Mouse (Mus musculus) neural tube, embryonic 15.5 days (tissue): ENCODE measurements around the gene Jph4. TPM values are rescaled to one million over a fixed set of nuclear protein-coding genes. Genes with fewer than 3 reads are reported as not detected.

Experiments used
- ATAC-seq: fragments of 200-750 bp; cut with Nextera tagmentation; 2 replicates; pipeline ENCODE4 v1.8.0; 2017; ENCODE audit warnings: mild to moderate bottlenecking, moderate TSS enrichment, moderate library complexity; ENCODE audit not compliant: low FRiP score
- H3K27ac ChIP-seq: fragments of 300-500 bp; sonication (generic); replicated peaks from 2 replicates; pipeline ENCODE4 v1.5.1; 2015; ENCODE audit warnings: mild to moderate bottlenecking, inconsistent platforms
- H3K27me3 ChIP-seq: fragments of 300-500 bp; sonication (generic); replicated peaks from 2 replicates; pipeline ENCODE4 v1.6.1; 2015; ENCODE audit warnings: inconsistent platforms
- H3K36me3 ChIP-seq: fragments of 300-500 bp; sonication (generic); 2 replicates; pipeline ENCODE4 v1.6.1; 2015; ENCODE audit warnings: inconsistent platforms
- H3K4me1 ChIP-seq: fragments of 300-500 bp; sonication (generic); 2 replicates; pipeline ENCODE4 v1.6.1; 2015; ENCODE audit warnings: inconsistent platforms
- H3K4me2 ChIP-seq: fragments of 300-500 bp; sonication (generic); 2 replicates; pipeline ENCODE4 v1.6.1; 2015; ENCODE audit warnings: inconsistent platforms, mild to moderate bottlenecking, moderate library complexity
- H3K4me3 ChIP-seq: fragments of 300-500 bp; sonication (generic); replicated peaks from 2 replicates; pipeline ENCODE4 v1.5.1; 2015; ENCODE audit warnings: mild to moderate bottlenecking, inconsistent platforms
- H3K9ac ChIP-seq: fragments of 300-500 bp; sonication (generic); replicated peaks from 2 replicates; pipeline ENCODE4 v1.6.1; 2015; ENCODE audit warnings: mild to moderate bottlenecking, inconsistent platforms
- H3K9me3 ChIP-seq: fragments of 300-500 bp; sonication (generic); replicated peaks from 2 replicates; pipeline ENCODE4 v1.6.1; 2016; ENCODE audit warnings: inconsistent platforms
- WGBS: fragments of 180-500 bp; shearing (Covaris S2); methylation state at CpG from one replicate; pipeline ENCODE4 v1.1.7; 2015; ENCODE audit warnings: mixed read lengths; 5-methylcytosine and 5-hydroxymethylcytosine counted together
- polyA plus RNA-seq: library from polyadenylated mRNA; unstranded; fragments of >200 nt; fragmentation: Nextera tagmentation; extraction: Ambion mirVana; gene quantifications from 2 replicates; pipeline ENCODE4 v1.2.1, GENCODE M21; 2015

Gene Jph4
- polyA plus RNA-seq = 30.6 and 37.0 TPM in 2 replicates

DNA sequence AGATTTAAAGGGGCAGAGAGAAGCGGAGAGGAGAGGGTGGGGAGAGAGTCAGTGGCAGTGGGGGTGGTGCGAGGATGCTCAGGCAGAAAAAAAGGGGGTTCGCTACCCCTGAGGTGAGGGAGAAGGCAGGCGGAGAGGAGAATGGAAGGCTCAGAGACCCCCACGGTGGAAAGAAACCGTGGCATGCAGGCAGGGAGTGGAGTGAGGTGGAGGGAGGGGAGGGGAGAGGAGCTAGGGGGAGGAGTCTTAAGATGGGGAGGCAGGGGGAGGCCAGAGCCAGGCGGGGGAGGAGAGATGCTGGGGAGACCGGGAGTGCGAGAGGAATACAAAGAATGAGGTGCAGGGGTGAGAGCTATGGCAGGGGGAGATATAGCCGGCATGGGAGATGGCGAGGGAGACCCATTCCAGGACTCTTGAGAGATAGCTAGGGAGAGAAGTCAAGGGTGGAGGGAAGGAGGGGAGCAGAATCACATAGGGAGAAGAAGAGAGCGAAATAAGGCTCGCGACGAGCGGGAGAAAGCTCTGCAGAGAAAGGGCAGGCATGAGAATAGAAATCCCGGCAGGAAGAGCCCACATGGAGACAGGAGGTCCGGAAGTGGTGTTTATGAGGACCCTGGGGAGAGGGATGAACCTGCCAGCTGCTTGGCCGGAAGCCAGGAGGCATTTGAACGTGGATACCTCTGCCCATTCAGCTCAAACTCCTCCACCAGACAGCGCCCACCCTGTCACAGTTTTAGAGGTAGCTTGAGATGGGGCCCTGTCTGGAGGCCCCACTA lies at the start of gene Jph4:
TSS of gene Jph4 (minus strand) at position 511 of the 776 bp plus-strand sequence.
- Histone ChIP-seq H3K9ac (peak within 1 kb of the TSS; percentile 82), H3K4me2 (peak within 1 kb of the TSS; percentile 84), H3K27me3 (peaks cover 11% of the 10 kb centered on the region; the same call in 1 of the 2 replicates), H3K4me1 (peaks cover 45% of the 10 kb centered on the region), H3K4me3 (peak within 1 kb of the TSS; percentile 78), H3K27ac (peak within 1 kb of the TSS; percentile 96), H3K36me3 (peaks cover 7% of the 10 kb centered on the region), H3K9me3 (no peaks in the 10 kb centered on the region)
- 2% methylated on average over 21 of the region's 21 CpGs for WGBS
- ATAC-seq = peak; percentile 77

DNA sequence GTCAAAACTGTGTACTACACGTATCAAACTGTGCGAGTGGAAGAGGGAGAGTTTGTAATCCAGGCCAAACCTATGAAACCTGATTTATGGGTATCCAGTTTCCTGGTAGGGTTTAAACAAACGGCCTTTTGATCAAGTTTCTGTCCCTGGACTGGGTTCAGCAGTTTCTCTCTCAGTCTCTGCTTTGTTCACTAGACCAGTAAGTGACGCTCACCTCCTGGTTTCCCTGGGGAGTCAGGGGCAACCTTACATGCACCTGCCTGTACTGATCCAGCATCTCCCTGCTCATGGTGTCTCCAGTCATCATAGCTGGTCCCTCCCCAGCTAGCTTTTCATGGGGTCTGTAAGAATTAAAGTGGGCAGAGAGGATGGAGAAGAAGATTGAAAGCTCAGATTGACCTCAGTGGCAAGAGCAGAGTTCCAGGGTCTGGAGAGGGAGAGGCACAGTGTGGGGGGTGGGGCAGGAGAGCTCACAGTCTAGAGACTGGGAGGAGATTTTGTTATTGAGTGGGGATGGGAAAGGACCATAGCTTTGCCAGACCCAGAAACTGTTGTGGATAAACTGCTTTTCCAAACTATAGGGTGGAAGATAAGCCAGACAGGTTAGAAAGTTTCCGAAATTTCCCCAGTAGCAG lies 47.6 kb upstream of the Jph4 start:
- no peak for ATAC-seq
- H3K4me1 ChIP-seq = peaks cover 9% of the 10 kb centered on the region

DNA sequence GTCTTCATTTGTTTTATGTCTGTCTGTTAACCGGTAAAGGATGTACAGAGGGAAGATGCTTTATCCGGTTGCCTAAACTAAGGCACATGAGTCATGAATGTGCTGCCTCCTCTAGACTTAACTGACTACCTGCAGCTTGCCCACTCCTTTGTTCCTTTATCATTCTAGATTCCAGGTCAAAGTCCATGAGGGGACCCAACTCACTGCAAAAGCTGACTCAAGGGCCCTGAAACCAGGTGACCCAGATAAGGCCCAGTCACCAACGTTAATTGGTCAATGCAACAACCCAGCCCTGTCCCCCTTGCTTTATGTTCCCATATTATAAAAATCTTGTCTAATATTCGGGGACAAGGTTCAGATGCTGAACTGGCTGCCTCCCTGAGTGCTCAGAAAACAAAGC lies 45.4 kb upstream of the Jph4 start:
- no peak overlapping the region for H3K27ac ChIP-seq
- WGBS = 82% methylated on average over 4 of the region's 4 CpGs
- H3K36me3 ChIP-seq = no peaks in the 10 kb centered on the region
- H3K9ac ChIP-seq = no peak overlapping the region
- H3K4me1 ChIP-seq = peaks cover 5% of the 10 kb centered on the region; the same call in 1 of the 2 replicates
- H3K9me3 ChIP-seq = no peaks in the 10 kb centered on the region
- H3K4me3 ChIP-seq = no peak overlapping the region
- ATAC-seq = no peak
- H3K4me2 ChIP-seq = no peak overlapping the region
- H3K27me3 ChIP-seq = no peaks in the 10 kb centered on the region

More for the DNA sequence above, 47.6 kb upstream of the Jph4 start:
- 65% methylated on average over 5 of the region's 5 CpGs for WGBS
- H3K4me3 ChIP-seq = no peak overlapping the region
- H3K36me3 ChIP-seq = no peaks in the 10 kb centered on the region
- no peak overlapping the region for H3K27ac ChIP-seq
- H3K9ac ChIP-seq = no peak overlapping the region
- no peaks in the 10 kb centered on the region for H3K27me3 ChIP-seq
- H3K4me2 ChIP-seq = no peak overlapping the region
- no peaks in the 10 kb centered on the region for H3K9me3 ChIP-seq

DNA sequence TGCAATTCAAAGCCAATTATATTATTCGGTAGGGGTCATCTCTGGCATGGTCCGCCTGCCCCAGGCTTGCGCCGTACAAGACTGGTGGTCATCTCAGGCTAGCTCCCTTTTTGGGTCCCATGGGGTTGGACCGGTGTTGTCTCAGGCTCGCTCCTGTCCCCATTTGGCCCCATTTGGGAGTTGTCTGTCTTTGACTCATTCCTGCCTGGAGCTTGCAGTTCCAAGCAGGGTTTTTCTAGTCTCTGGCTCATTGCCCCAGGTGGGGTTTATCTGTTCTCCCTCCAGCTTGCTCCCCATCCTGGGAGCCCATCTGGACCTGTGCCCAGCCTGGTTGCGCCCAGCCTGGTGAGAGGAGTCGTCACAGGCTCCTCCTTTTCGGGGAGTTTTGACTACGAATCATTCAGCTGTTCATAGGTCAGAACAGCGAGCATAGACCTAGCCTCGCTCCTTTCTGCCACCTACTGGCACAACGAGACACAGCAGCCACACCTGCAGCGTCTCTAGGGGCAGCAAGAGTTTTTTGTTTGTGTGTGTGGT lies 44.4 kb upstream of the Jph4 start:
- no peak overlapping the region for H3K9ac ChIP-seq
- peak; percentile 76 for ATAC-seq
- WGBS = 30% methylated on average over 14 of the region's 14 CpGs
- H3K27ac ChIP-seq = no peak overlapping the region
- H3K36me3 ChIP-seq = no peaks in the 10 kb centered on the region
- H3K4me1 ChIP-seq = peaks cover 5% of the 10 kb centered on the region; the same call in 1 of the 2 replicates
- H3K27me3 ChIP-seq = no peaks in the 10 kb centered on the region
- H3K4me2 ChIP-seq = peak overlapping the region; percentile 56
- H3K4me3 ChIP-seq = peak overlapping the region; percentile 24; the same call in 1 of the 2 replicates
- no peaks in the 10 kb centered on the region for H3K9me3 ChIP-seq

DNA sequence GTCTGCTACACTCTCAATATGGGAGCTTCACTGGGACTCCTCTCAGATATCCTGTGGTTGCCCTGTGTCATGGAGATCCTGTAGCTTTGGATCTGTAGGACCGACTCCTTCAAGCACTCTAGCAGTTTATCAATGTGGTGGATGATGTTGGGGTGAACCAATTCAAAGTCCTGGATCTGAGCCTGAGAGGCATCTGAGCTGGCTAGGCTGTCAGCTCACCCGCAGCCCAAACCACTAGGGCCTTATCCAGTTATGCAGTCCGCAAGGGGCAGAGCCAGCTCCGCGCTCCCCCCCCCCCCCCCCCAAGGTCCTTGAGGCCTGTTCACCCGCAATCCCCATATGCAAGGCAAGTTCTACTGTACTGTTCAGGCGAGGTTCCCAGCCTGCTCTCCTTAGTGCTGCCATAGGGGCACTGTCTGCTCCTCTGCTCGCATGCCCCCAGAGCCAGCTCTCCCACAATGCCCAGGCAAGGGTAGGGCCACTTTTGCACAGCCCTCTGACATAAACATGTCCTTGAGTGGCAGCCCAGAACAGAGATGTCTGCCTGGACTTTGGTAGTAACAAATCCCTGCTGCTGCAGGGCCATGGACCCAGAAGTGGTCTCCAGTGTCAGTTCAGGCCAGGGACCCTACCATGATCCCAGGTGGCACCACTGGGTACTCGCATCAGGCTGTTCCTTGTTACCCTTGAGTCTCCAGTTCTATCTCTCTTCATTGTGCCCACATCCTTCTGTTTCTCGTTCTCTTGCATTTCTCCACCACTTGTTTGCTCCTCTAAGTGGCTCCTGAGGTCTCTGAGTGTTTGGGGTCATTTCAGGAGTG lies 43.7 kb upstream of the Jph4 start:
- Histone ChIP-seq H3K4me3 (no peak overlapping the region), H3K4me1 (peaks cover 5% of the 10 kb centered on the region; the same call in 1 of the 2 replicates), H3K36me3 (no peaks in the 10 kb centered on the region), H3K27me3 (no peaks in the 10 kb centered on the region), H3K9me3 (no peaks in the 10 kb centered on the region), H3K4me2 (peak overlapping the region; percentile 56; the same call in 1 of the 2 replicates), H3K27ac (no peak overlapping the region), H3K9ac (no peak overlapping the region)
- WGBS = 90% methylated on average over 8 of the region's 10 CpGs
- no peak; the same call in 1 of the 2 replicates for ATAC-seq

DNA sequence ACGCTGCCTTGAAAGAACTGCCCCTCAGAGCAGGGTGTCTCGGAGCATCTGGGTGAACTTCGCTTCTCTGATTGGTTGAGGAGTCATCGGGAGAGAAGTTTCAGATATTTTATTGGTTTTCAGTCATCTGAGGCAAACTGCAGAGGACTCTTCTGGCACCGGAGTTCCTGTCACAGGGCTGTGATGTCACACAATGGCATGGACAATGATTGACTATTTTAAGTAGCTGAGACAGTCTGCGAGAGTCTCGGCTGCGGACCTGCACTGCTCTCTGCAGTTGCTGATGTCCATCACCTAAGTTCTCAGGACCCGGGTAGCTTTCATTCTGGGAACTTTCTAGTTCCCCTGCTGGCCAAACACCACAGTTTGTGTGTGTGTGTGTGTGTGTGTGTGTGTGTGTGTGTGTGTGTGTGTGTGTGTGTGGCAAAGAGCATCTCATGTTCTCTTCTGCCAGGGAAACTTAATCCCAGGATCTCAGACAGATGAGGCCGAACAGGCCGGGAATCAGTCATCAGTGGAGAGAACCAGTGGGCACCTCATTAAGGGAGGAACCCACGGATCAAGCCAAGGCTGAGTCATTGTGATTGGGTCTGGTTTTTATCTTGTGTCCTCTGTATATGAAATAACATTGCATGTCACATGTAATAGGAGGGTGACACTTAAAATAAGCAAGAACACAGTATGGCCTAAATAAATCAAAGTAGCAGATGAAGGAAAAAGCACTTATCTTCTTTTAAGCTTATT lies 40.8 kb upstream of the Jph4 start:
- no peak overlapping the region for H3K4me2 ChIP-seq
- no peak overlapping the region for H3K4me3 ChIP-seq
- no peaks in the 10 kb centered on the region for H3K36me3 ChIP-seq
- no peaks in the 10 kb centered on the region for H3K27me3 ChIP-seq
- no peak overlapping the region for H3K27ac ChIP-seq
- H3K4me1 ChIP-seq = peaks cover 5% of the 10 kb centered on the region; the same call in 1 of the 2 replicates
- H3K9me3 ChIP-seq = no peaks in the 10 kb centered on the region
- ATAC-seq = no peak
- WGBS = 60% methylated on average over 12 of the region's 12 CpGs
- H3K9ac ChIP-seq = no peak overlapping the region

DNA sequence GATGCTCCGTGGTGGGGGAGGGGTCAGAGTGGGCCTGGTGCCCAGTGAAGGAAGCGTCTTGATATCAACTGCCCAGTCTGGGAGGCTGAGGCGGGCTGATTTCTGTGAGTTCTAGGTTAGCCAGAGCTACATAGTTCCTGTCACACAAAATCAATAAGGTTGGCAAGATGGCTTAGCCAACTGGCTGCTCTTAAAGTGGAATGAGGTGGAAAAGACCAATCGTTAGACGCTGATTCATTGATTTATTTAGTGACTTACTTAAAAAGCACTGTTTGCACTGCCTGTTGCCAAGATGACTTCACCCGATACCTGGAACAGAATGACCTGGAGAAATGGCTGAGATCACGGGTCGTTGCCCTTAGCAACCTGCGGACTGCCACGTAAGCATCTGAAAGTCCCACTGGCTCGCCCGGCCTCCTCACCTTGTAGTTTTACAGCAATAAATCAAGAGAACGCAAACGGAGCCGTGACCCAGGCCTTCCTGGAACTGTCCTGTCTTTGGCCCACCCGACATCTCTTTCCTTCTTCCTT lies 36.3 kb upstream of the Jph4 start:
- no peak for ATAC-seq
- H3K27me3 ChIP-seq = no peaks in the 10 kb centered on the region

DNA sequence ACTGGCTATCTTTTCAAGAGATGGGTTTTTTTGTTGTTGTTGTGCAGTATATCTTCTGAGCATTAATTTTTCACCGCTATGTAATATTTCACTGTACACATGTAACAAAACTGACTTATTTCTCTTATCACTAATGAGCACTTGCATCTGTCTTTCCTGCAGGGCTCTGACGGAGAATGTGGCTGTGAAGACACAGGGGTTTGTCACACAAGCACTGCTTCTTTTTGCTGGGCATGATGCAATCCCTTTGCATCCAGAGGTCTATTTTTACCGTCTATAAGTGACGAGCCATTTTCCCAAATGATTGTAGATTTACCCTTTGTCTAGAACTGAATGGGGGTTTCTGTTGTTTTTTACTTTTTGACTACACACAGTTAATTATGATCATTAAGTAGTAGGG lies 35.4 kb upstream of the Jph4 start:
- WGBS = 91% methylated on average over 4 of the region's 4 CpGs
- ATAC-seq = no peak
- H3K4me2 ChIP-seq = no peak overlapping the region

More for the DNA sequence above, 36.3 kb upstream of the Jph4 start:
- H3K4me2 ChIP-seq = no peak overlapping the region
- 84% methylated on average over 16 of the region's 16 CpGs for WGBS
- no peak overlapping the region for H3K9ac ChIP-seq
- H3K4me1 ChIP-seq = peaks cover 16% of the 10 kb centered on the region
- H3K36me3 ChIP-seq = no peaks in the 10 kb centered on the region
- H3K9me3 ChIP-seq = no peaks in the 10 kb centered on the region
- H3K4me3 ChIP-seq = no peak overlapping the region
- H3K27ac ChIP-seq = no peak overlapping the region

DNA sequence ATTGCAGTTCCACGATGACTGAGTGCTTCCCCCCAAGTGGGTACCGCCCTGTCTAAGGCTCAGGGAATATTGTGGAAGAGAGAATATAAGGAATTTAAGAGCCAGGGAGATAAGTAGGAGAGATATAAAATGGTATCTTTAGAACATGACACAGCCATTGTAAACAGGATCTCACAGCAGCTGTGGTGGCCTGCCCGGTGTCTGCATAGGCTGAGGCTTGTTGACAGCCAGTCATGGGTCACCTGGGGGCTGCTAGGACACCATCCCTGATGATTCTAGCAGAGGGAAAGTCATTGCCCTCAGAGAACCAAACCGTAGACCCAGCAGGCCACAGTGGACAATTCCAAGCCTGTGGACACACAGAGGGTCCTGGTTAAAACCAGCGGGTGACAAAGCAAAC lies 34.2 kb upstream of the Jph4 start:
- Histone ChIP-seq H3K4me1 (peaks cover 16% of the 10 kb centered on the region), H3K4me2 (no peak overlapping the region), H3K27me3 (no peaks in the 10 kb centered on the region), H3K9ac (no peak overlapping the region), H3K27ac (no peak overlapping the region), H3K9me3 (no peaks in the 10 kb centered on the region), H3K4me3 (no peak overlapping the region), H3K36me3 (no peaks in the 10 kb centered on the region)
- ATAC-seq = no peak
- WGBS = 81% methylated on average over 5 of the region's 5 CpGs

More for the DNA sequence above, 35.4 kb upstream of the Jph4 start:
- Histone ChIP-seq H3K36me3 (no peaks in the 10 kb centered on the region), H3K4me1 (peaks cover 16% of the 10 kb centered on the region), H3K4me3 (no peak overlapping the region), H3K9me3 (no peaks in the 10 kb centered on the region), H3K27me3 (no peaks in the 10 kb centered on the region), H3K9ac (no peak overlapping the region), H3K27ac (no peak overlapping the region)

DNA sequence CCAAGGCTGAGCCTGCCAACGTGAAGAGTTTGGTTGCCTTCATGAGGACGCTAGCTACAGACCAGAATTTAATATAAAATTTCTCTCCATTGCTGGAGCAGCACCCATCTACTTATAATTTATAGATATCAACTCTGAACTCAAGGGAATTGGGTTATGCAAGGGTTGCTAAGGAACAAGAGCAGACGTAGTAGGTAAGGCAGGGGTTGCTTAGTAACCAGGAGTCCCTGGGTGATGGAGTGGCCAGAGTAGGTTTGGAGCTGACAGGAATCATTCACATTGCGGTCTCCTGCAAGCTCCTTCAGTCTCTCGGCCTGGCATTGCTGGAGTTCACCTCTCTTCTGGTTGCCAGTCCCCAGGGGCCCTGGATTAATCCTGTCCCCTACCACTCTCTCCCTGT lies 32.3 kb upstream of the Jph4 start:
- H3K4me1 ChIP-seq = peaks cover 16% of the 10 kb centered on the region
- WGBS = 39% methylated on average over 5 of the region's 5 CpGs
- H3K9ac ChIP-seq = no peak overlapping the region
- H3K4me2 ChIP-seq = no peak overlapping the region
- H3K27ac ChIP-seq = peak overlapping the region; percentile 23; the same call in 1 of the 2 replicates
- no peaks in the 10 kb centered on the region for H3K36me3 ChIP-seq
- no peak overlapping the region for H3K4me3 ChIP-seq
- no peaks in the 10 kb centered on the region for H3K27me3 ChIP-seq
- H3K9me3 ChIP-seq = no peaks in the 10 kb centered on the region
- ATAC-seq = peak; percentile 89
